Mouse (Mus musculus): ENCODE measurements at regions not wholly inside any gene's neighbourhood (a gene's known extent, or its start where the extent isn't known, plus 50 kb on each side); places are given as distances from the start of the nearest gene placed in this dataset.

DNA sequence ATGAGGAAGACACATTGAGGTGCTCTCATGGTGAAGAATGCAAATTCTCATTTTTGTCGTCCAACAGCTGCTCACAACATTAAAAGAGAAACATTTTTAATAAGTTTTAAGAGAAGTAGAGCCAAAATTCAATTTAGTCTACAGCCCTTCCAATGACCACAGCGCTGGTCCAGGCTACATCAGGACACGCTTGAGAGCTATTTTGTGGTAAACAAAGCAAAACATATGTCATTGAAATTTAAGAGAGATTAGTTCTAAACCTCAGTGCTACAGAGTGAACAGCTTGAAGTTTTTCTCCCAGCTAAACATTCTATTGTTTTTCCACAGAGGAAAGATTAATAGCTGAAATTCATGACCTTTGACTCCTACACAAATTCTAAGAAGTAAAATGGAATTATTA, 1820.8 kb upstream of the Acvr2a start:
- Histone ChIP-seq H3K9ac (ENCODE audit: insufficient read depth, low read depth) (no peak overlapping the region), H3K36me3 (replicated peaks in 1 of 2; ENCODE audit: control insufficient read depth in 1 of 2, insufficient read depth in 1 of 2, low read length in 1 of 2) (no peaks in the 10 kb centered on the region), H3K27ac (ENCODE audit: insufficient read depth, low read depth) (no peak overlapping the region), H3K4me3 (replicated peaks in 1 of 3; ENCODE audit: low read depth in 2 of 3, low read length in 2 of 3, poor library complexity in 1 of 3) (no peak overlapping the region), H3K27me3 (replicated peaks) (no peaks in the 10 kb centered on the region), H3K79me2 (replicated peaks; ENCODE audit: control insufficient read depth, extremely low read depth, insufficient read depth, poor library complexity, severe bottlenecking) (no peaks in the 10 kb centered on the region), H3K4me1 (ENCODE audit: control insufficient read depth in 1 of 2, insufficient read depth in 2 of 2) (no peaks in the 10 kb centered on the region), H3K4me2 (ENCODE audit: insufficient read depth, low read depth, poor library complexity, severe bottlenecking) (no peak overlapping the region), H3K9me3 (replicated peaks; ENCODE audit: low read length) (no peaks in the 10 kb centered on the region)
- DNase-seq (ENCODE audit: extremely low read depth) = no peak
- in situ Hi-C loops (cut with MboI; ENCODE audit: low pct_ligation_motif_present, low pct_unique_long_range_greater_than_20kb, low sequenced_read_pairs) (no loop called here), dilution Hi-C loops (cut with MboI; ENCODE audit: extremely low pct_ligation_motif_present, extremely low pct_unique_long_range_greater_than_20kb, low sequenced_read_pairs) (no loop called here)
- TF ChIP-seq PAX5 (IDR thresholded peaks at IDR 0.05; ENCODE audit: low read length) (no peak), SMC3 (IDR thresholded peaks at IDR 0.05; ENCODE audit: low read depth, low read length) (no peak), GABPA (IDR thresholded peaks at IDR 0.05; ENCODE audit: insufficient replicate concordance, low read depth, low read length) (no peak), MYC (IDR thresholded peaks at IDR 0.05; ENCODE audit: low read depth, low read length) (no peak), SIN3A (IDR thresholded peaks at IDR 0.05; ENCODE audit: low read length) (no peak), HCFC1 (IDR thresholded peaks at IDR 0.05; ENCODE audit: low read depth, low read length) (no peak), MAFK (IDR thresholded peaks at IDR 0.05; ENCODE audit: insufficient replicate concordance, low read length) (no peak), JUN (IDR thresholded peaks at IDR 0.05; ENCODE audit: insufficient read depth, low read depth, low read length) (no peak), POLR2A (IDR thresholded peaks at IDR 0.05; ENCODE audit: low read depth, low read length) (no peak), MEF2A (IDR thresholded peaks at IDR 0.05; ENCODE audit: borderline replicate concordance, low read depth, low read length) (no peak), RCOR1 (conservative IDR thresholded peaks at IDR 0.05; ENCODE audit: low read depth, low read length) (no peak), BHLHE40 (IDR thresholded peaks at IDR 0.05; ENCODE audit: low read depth, low read length) (no peak), UBTF (IDR thresholded peaks at IDR 0.05; ENCODE audit: low read depth, low read length) (no peak), USF1 (IDR thresholded peaks at IDR 0.05; ENCODE audit: low read depth, low read length) (no peak), ETS1 (conservative IDR thresholded peaks at IDR 0.05; ENCODE audit: low read depth, low read length) (no peak), RAD21 (IDR thresholded peaks at IDR 0.05; ENCODE audit: low read depth, low read length) (no peak), ZNF384 (IDR thresholded peaks at IDR 0.05; ENCODE audit: low read depth, low read length) (no peak), ZC3H11A (IDR thresholded peaks at IDR 0.05; ENCODE audit: low read depth, low read length) (no peak), ELF1 (IDR thresholded peaks at IDR 0.05; ENCODE audit: low read depth, low read length) (no peak), TBP (conservative IDR thresholded peaks at IDR 0.05; ENCODE audit: low read depth, low read length) (no peak)

DNA sequence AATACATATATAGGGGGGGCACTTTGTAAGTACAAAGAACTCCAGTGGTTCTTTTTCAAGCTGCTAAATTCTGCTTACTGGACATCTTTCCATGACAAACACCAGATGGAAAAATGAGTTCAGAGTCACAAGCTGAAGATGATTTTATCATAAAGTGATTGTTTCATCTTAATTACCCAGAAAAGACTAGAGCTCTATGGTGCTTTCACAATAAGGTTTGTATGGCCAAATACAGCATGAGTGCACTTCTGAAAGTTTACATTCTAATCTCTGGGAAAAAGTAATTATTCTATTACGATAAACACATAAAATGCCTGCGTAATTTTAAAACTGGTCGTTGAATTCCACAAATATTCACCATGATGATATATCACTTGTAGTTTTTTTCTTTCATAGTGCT, 1821.2 kb upstream of the Acvr2a start:
- H3K4me1 ChIP-seq (ENCODE audit: control insufficient read depth in 1 of 2, insufficient read depth in 2 of 2) = no peaks in the 10 kb centered on the region
- H3K27ac ChIP-seq (ENCODE audit: insufficient read depth, low read depth) = no peak overlapping the region
- dilution Hi-C loops (cut with MboI; ENCODE audit: extremely low pct_ligation_motif_present, extremely low pct_unique_long_range_greater_than_20kb, low sequenced_read_pairs) (no loop called here), in situ Hi-C loops (cut with MboI; ENCODE audit: low pct_ligation_motif_present, low pct_unique_long_range_greater_than_20kb, low sequenced_read_pairs) (no loop called here)
- no peak overlapping the region for H3K4me3 ChIP-seq (replicated peaks in 1 of 3; ENCODE audit: low read depth in 2 of 3, low read length in 2 of 3, poor library complexity in 1 of 3)
- H3K9ac ChIP-seq (ENCODE audit: insufficient read depth, low read depth) = no peak overlapping the region
- DNase-seq (ENCODE audit: extremely low read depth) = no peak
- no peak overlapping the region for H3K4me2 ChIP-seq (ENCODE audit: insufficient read depth, low read depth, poor library complexity, severe bottlenecking)
- H3K27me3 ChIP-seq (replicated peaks) = no peaks in the 10 kb centered on the region
- TF ChIP-seq MXI1 (IDR thresholded peaks at IDR 0.05; ENCODE audit: low read depth, low read length) (no peak), SMC3 (IDR thresholded peaks at IDR 0.05; ENCODE audit: low read depth, low read length) (no peak)
- no peaks in the 10 kb centered on the region for H3K9me3 ChIP-seq (replicated peaks; ENCODE audit: low read length)
- H3K79me2 ChIP-seq (replicated peaks; ENCODE audit: control insufficient read depth, extremely low read depth, insufficient read depth, poor library complexity, severe bottlenecking) = no peaks in the 10 kb centered on the region
- no peaks in the 10 kb centered on the region for H3K36me3 ChIP-seq (replicated peaks in 1 of 2; ENCODE audit: control insufficient read depth in 1 of 2, insufficient read depth in 1 of 2, low read length in 1 of 2)
